Mouse (Mus musculus) T-helper 17 cell (primary cell): ENCODE data around the gene Cxcl12.

Source experiments
- in situ Hi-C, 2 experiments: fragments of 300-600 bp; cut with MboI, MseI; formaldehyde crosslinking; loops; 1 replicate in 1 of 2; 2 replicates in 1 of 2; pipeline ENCODE4 v1.15.1; 2025; ENCODE audit warnings: high pct_unique_total_duplicates in 2 of 2

Gene Cxcl12

GRCm38 (mm10) chr6:117172358-117172757, 4.0 kb downstream of the Cxcl12 start:
- in situ Hi-C loops: loop anchor here in 1 of 2 experiments (5.0 to 25.0 kb wide), 2 partner anchors 650 to 865 kb away; no protein-coding TSS in a partner anchor

GRCm38 (mm10) chr6:117173876-117174275, 5.5 kb downstream of the Cxcl12 start:
- in situ Hi-C loops: loop anchor here in 1 of 2 experiments (5.0 to 25.0 kb wide), 2 partner anchors 648 to 863 kb away; no protein-coding TSS in a partner anchor

GRCm38 (mm10) chr6:117175113-117175793, 6.9 kb downstream of the Cxcl12 start:
- in situ Hi-C loops: loop anchor here in 1 of 2 experiments (25.0 kb wide), 2 partner anchors 812 to 1288 kb away; no protein-coding TSS in a partner anchor

- in situ Hi-C loops: loop anchor here in 1 of 2 experiments (25.0 kb wide), 2 partner anchors 811 to 1289 kb away; no protein-coding TSS in a partner anchor
Measured at GRCm38 (mm10) chr6:117176406-117176805, 8.1 kb downstream of the Cxcl12 start.

- in situ Hi-C loops: loop anchor here in 1 of 2 experiments (25.0 kb wide), 2 partner anchors 807 to 1293 kb away; no protein-coding TSS in a partner anchor
Measured at GRCm38 (mm10) chr6:117180303-117180702, 12.0 kb downstream of the Cxcl12 start.

GRCm38 (mm10) chr6:117185381-117185780, 17.0 kb downstream of the Cxcl12 start:
- in situ Hi-C loops: loop anchor here in 1 of 2 experiments (25.0 kb wide), 2 partner anchors 802 to 1298 kb away; no protein-coding TSS in a partner anchor

GRCm38 (mm10) chr6:117190453-117190852, 22.1 kb downstream of the Cxcl12 start:
- in situ Hi-C loops: loop anchor here in 1 of 2 experiments (25.0 kb wide), 2 partner anchors 797 to 1303 kb away; no protein-coding TSS in a partner anchor

- in situ Hi-C loops: loop anchor here in 1 of 2 experiments (25.0 kb wide), 2 partner anchors 796 to 1304 kb away; no protein-coding TSS in a partner anchor
Measured at GRCm38 (mm10) chr6:117191741-117192140, 23.4 kb downstream of the Cxcl12 start.

- in situ Hi-C loops: loop anchor here in 1 of 2 experiments (25.0 kb wide), 2 partner anchors 795 to 1305 kb away; no protein-coding TSS in a partner anchor
Measured at GRCm38 (mm10) chr6:117192678-117193077, 24.3 kb downstream of the Cxcl12 start.

GRCm38 (mm10) chr6:117195270-117195669, 26.9 kb downstream of the Cxcl12 start:
- in situ Hi-C loops: loop anchor here in 1 of 2 experiments (25.0 kb wide), 2 partner anchors 792 to 1308 kb away; no protein-coding TSS in a partner anchor

GRCm38 (mm10) chr6:117198871-117199270, 30.5 kb downstream of the Cxcl12 start:
- in situ Hi-C loops: loop anchor here in 1 of 2 experiments (25.0 kb wide), 2 partner anchors 788 to 1312 kb away; no protein-coding TSS in a partner anchor

GRCm38 (mm10) chr6:117199718-117200117, 31.4 kb downstream of the Cxcl12 start:
- in situ Hi-C loops: loop anchor here in 1 of 2 experiments (25.0 kb wide), 2 partner anchors 788 to 1312 kb away; no protein-coding TSS in a partner anchor

- in situ Hi-C loops: no loop called here
Measured at GRCm38 (mm10) chr6:117200916-117201315, 32.6 kb downstream of the Cxcl12 start.

- in situ Hi-C loops: no loop called here
Measured at GRCm38 (mm10) chr6:117201396-117201795, 33.1 kb downstream of the Cxcl12 start.

- in situ Hi-C loops: no loop called here
Measured at GRCm38 (mm10) chr6:117201859-117202258, 33.5 kb downstream of the Cxcl12 start.

GRCm38 (mm10) chr6:117202856-117203400, 34.6 kb downstream of the Cxcl12 start:
- in situ Hi-C loops: no loop called here

- in situ Hi-C loops: no loop called here
Measured at GRCm38 (mm10) chr6:117204112-117204511, 35.8 kb downstream of the Cxcl12 start.

GRCm38 (mm10) chr6:117206834-117207233, 38.5 kb downstream of the Cxcl12 start:
- in situ Hi-C loops: no loop called here

- in situ Hi-C loops: no loop called here
Measured at GRCm38 (mm10) chr6:117207289-117207688, 39.0 kb downstream of the Cxcl12 start.

- in situ Hi-C loops: no loop called here
Measured at GRCm38 (mm10) chr6:117210086-117210485, 41.8 kb downstream of the Cxcl12 start.

- in situ Hi-C loops: no loop called here
Measured at GRCm38 (mm10) chr6:117210536-117210935, 42.2 kb downstream of the Cxcl12 start.

- in situ Hi-C loops: no loop called here
Measured at GRCm38 (mm10) chr6:117214506-117214905, 46.2 kb downstream of the Cxcl12 start.
